Mouse (Mus musculus): Measurements from ENCODE around the gene Nr6a1. TPM values are rescaled to one million over a fixed set of nuclear protein-coding genes. Genes with fewer than 3 reads are reported as not detected.

Nr6a1 gene
- 1.4 and 1.9 TPM in 2 replicates for polyA plus RNA-seq (2014; fragmentation: Nextera tagmentation; extraction: Ambion mirVana)

DNA sequence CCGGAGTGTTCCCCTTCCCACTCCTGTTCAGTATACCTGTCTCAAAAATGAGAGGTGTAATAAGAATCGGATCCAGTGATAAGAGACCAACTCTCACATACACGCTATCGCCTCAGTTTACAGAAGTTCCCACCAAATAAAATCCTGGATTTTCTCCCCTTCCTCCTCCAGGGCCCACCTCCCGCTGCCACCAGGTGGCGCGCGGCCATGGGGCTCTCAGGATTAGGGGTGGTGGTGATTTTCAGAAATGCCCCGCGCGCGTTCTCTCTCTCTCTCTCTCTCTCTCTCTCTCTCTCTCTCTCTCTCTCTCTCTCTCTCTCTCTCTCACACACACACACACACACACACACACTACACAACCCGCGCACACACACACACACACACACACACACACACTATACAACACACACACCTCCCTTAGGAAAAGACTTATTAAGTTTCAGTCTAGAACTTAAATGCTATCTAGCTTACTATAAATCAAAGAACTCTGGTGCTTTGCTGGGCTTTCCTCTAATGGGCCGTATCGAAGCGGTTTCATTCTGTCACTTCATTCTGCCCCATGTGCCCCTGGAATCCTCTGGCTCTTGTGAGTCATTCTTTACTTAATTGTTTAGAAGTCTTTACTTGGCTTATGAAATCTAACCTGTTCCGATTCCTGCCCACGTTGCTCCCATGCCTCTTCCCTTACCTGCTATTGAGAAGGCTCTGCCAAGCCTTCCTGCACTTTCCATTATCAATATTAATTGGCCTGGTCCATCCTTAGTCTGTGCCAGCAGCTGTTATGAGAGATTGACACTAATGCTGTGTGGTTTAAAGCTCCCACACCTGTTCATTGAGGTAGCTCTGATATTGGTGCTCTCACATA, at the start of gene Nr6a1:
Gene Nr6a1, minus strand, starts transcription at position 574 of the 865 bp plus-strand sequence.
- WGBS = 6% methylated on average over 19 of the region's 19 CpGs
- Histone ChIP-seq H3K4me1 (ENCODE audit: insufficient read depth) (no peaks in the 10 kb centered on the region), H3K27me3 (ENCODE audit: insufficient read depth, low read length) (peaks cover 21% of the 10 kb centered on the region), H3K36me3 (ENCODE audit: insufficient read depth) (no peaks in the 10 kb centered on the region), H3K9ac (no peak within 1 kb of the TSS), H3K4me2 (peak within 1 kb of the TSS; percentile 71), H3K4me3 (ENCODE audit: low read depth, low read length) (peak within 1 kb of the TSS; percentile 83), H3K27ac (ENCODE audit: low read depth) (0 out of 2 replicates have a peak within 1 kb of the TSS, but pooled peaks have one; percentile 43), H3K9me3 (ENCODE audit: low read depth, low read length) (no peaks in the 10 kb centered on the region)
- peak; percentile 87 for DNase-seq
- peak; percentile 53 for ATAC-seq (ENCODE audit: insufficient read depth)
- peak; percentile 91 for TF ChIP-seq CTCF (IDR thresholded peaks at IDR 0.05; ENCODE audit: low read depth)

DNA sequence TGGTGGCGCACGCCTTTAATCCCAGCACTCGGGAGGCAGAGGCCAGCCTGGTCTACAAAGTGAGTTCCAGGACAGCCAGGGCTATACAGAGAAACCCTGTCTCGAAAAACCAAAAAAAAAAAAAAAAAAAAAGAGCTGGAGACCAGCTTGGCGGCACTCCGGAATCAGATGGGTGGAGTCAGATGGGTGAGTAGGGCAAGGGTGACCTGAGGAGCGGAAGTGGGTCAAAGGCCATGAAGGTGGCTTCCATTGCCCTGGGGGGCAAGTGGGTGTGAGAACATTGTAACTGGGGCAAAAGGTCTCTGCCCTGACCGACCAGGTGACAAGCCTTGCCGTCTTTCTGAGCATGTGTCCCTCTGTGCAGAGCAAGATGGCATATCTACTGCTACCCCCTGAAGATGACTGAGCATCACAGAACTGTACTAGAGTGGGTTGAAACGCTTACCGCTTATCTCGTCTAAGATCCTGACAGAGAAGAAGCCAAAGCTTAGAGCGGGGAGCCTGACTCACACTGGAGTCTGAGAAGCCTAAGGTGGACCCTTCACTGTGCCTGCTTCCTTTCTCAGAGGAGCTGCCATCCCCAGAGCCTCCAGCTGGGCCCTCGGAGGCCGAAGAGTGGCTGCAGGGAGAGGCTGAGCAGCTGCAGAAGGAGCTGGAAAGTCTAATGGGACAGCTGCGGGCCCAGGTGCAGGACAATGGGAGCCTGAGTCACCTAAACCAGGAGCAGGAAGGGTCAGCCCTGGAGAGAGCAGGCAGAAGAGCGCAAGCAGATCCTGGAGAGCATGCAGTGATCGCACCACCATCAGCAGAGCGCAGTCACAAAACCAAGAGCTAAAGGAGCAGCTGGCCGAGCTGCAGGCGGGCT, 48.7 kb upstream of the Nr6a1 start:
- no peak overlapping the region for H3K4me2 ChIP-seq
- no peak overlapping the region for H3K9ac ChIP-seq
- no peaks in the 10 kb centered on the region for H3K4me1 ChIP-seq (ENCODE audit: insufficient read depth)
- H3K27ac ChIP-seq (ENCODE audit: low read depth) = no peak overlapping the region
- H3K9me3 ChIP-seq (ENCODE audit: low read depth, low read length) = no peaks in the 10 kb centered on the region
- ATAC-seq (ENCODE audit: insufficient read depth) (no peak), DNase-seq (no peak)
- TF ChIP-seq CTCF (IDR thresholded peaks at IDR 0.05; ENCODE audit: low read depth) = no peak
- WGBS = 79% methylated on average over 20 of the region's 21 CpGs
- no peaks in the 10 kb centered on the region for H3K36me3 ChIP-seq (ENCODE audit: insufficient read depth)
- no peak overlapping the region for H3K4me3 ChIP-seq (ENCODE audit: low read depth, low read length)
- H3K27me3 ChIP-seq (ENCODE audit: insufficient read depth, low read length) = no peaks in the 10 kb centered on the region

DNA sequence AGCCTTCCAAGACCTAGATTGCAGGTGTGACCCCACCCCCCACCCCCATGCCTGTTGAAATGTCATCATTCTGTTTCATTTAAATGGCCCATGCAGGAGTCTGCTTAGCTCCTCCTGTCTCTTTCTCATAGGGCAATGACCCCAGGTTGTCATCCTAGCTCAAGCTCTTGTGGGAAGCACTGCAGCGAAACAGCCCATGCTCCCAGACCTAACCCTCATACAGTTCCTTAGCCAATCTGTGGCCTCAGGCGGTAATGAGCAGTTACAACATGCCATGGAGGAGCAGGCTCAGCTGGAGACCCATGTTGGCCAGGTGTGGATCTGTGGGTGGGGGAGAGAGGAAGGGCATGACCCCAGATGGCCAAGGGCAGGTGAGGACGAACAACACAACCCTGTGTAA, 47.7 kb upstream of the Nr6a1 start:
- Histone ChIP-seq H3K4me3 (ENCODE audit: low read depth, low read length) (no peak overlapping the region), H3K4me2 (no peak overlapping the region), H3K27me3 (ENCODE audit: insufficient read depth, low read length) (no peaks in the 10 kb centered on the region), H3K9me3 (ENCODE audit: low read depth, low read length) (no peaks in the 10 kb centered on the region), H3K9ac (no peak overlapping the region), H3K4me1 (ENCODE audit: insufficient read depth) (no peaks in the 10 kb centered on the region), H3K36me3 (ENCODE audit: insufficient read depth) (no peaks in the 10 kb centered on the region), H3K27ac (ENCODE audit: low read depth) (no peak overlapping the region)
- TF ChIP-seq CTCF (IDR thresholded peaks at IDR 0.05; ENCODE audit: low read depth) = no peak
- DNase-seq (no peak), ATAC-seq (ENCODE audit: insufficient read depth) (no peak)
- 71% methylated on average over 3 of the region's 3 CpGs for WGBS

DNA sequence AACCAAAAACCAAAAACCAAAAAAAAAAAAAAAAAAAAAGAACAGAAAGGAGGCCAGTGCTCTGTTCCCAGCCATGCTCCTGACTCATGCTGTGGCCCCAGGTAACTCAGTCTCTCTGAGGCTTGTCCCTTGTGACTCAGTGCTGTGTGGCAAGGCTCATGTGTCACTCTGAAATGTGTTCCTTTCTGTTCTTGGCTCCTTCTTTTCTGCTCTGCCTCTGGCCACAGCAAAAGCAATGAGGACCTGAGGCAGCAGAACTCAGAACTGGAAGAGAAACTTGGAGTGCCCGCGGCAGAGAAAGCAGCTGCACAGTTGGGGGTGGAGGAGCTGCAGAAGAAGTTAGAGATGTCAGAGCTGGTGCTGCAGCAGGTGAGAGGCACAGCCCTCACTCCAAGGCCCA, 46.7 kb upstream of the Nr6a1 start:
- TF ChIP-seq CTCF (IDR thresholded peaks at IDR 0.05; ENCODE audit: low read depth) = no peak
- WGBS = 40% methylated on average over 2 of the region's 2 CpGs
- H3K36me3 ChIP-seq (ENCODE audit: insufficient read depth) = no peaks in the 10 kb centered on the region
- no peak overlapping the region for H3K4me2 ChIP-seq
- no peaks in the 10 kb centered on the region for H3K27me3 ChIP-seq (ENCODE audit: insufficient read depth, low read length)
- DNase-seq = no peak
- no peak overlapping the region for H3K4me3 ChIP-seq (ENCODE audit: low read depth, low read length)
- H3K4me1 ChIP-seq (ENCODE audit: insufficient read depth) = no peaks in the 10 kb centered on the region
- no peak for ATAC-seq (ENCODE audit: insufficient read depth)
- H3K9ac ChIP-seq = no peak overlapping the region
- no peak overlapping the region for H3K27ac ChIP-seq (ENCODE audit: low read depth)
- H3K9me3 ChIP-seq (ENCODE audit: low read depth, low read length) = no peaks in the 10 kb centered on the region

DNA sequence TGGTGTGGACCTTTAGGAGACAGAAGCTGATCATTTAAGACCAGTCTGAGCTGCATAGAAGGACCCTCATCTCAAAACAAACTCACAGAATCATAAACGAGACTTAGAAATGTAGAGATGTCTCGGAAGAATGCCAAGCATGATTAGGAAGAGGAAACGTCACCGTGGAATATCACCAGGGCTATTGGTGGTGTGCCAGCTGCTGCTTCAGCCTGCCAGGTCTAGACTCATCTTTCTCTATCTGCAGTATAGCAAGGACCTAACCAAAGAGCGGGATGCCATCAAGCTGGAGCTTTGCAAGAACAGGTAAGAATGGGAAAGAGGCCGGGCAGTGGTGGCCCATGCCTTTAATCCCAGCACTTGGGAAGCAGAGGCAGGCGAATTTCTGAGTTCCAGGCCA, 46.2 kb upstream of the Nr6a1 start:
- Histone ChIP-seq H3K27ac (ENCODE audit: low read depth) (no peak overlapping the region), H3K4me2 (no peak overlapping the region), H3K9ac (no peak overlapping the region), H3K27me3 (ENCODE audit: insufficient read depth, low read length) (no peaks in the 10 kb centered on the region), H3K4me1 (ENCODE audit: insufficient read depth) (no peaks in the 10 kb centered on the region), H3K9me3 (ENCODE audit: low read depth, low read length) (no peaks in the 10 kb centered on the region), H3K4me3 (ENCODE audit: low read depth, low read length) (no peak overlapping the region), H3K36me3 (ENCODE audit: insufficient read depth) (no peaks in the 10 kb centered on the region)
- 68% methylated on average over 7 of the region's 7 CpGs for WGBS
- TF ChIP-seq CTCF (IDR thresholded peaks at IDR 0.05; ENCODE audit: low read depth) = no peak
- no peak for ATAC-seq (ENCODE audit: insufficient read depth)
- no peak for DNase-seq

DNA sequence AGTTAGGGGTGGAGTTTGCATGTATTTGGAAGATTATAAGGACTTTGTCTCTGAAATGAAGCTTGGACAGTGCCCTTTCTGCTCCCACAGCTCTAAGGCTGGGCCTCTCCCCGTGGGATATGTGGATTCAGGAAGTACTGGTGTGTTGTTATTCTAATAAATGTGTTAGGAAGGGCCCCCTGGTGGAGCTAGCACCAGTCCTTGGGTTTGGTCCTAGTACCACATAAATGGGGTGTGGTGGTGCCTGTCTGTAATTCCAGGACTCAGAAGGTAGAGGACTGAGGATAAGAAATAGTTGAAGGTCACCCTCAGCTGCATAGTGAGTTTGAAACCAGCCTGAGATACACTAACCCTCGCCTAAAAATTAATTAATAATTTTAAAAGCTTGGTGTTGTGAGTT, 45.7 kb upstream of the Nr6a1 start:
- WGBS = 29% methylated on average over 2 of the region's 2 CpGs
- H3K36me3 ChIP-seq (ENCODE audit: insufficient read depth) = no peaks in the 10 kb centered on the region
- no peak overlapping the region for H3K27ac ChIP-seq (ENCODE audit: low read depth)
- no peak for TF ChIP-seq CTCF (IDR thresholded peaks at IDR 0.05; ENCODE audit: low read depth)
- H3K9me3 ChIP-seq (ENCODE audit: low read depth, low read length) = no peaks in the 10 kb centered on the region
- ATAC-seq (ENCODE audit: insufficient read depth) (no peak), DNase-seq (no peak)
- no peak overlapping the region for H3K4me3 ChIP-seq (ENCODE audit: low read depth, low read length)
- H3K9ac ChIP-seq = no peak overlapping the region
- no peak overlapping the region for H3K4me2 ChIP-seq
- H3K27me3 ChIP-seq (ENCODE audit: insufficient read depth, low read length) = no peaks in the 10 kb centered on the region
- H3K4me1 ChIP-seq (ENCODE audit: insufficient read depth) = no peaks in the 10 kb centered on the region

DNA sequence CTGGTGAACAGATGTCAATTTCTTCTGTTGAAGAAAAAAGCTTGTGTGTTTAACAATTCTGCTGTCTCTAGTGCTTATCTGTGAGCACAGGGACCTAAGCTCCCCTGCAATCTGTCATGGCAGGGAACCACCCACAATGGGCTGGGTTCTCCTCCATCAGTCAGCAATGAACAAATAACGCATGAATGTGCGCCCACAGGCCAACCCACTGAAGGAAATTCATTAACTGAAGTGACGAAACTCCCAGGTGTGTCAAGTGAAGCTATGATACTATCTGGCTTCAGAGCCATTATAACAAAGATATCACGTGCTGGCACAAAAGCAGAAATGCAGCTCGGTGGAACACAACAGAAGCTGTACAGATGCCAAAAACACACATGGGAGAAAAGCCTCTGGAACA, 42.6 kb upstream of the Nr6a1 start:
- WGBS = 56% methylated on average over 5 of the region's 5 CpGs
- Histone ChIP-seq H3K9ac (no peak overlapping the region), H3K27ac (ENCODE audit: low read depth) (no peak overlapping the region), H3K4me2 (no peak overlapping the region), H3K36me3 (ENCODE audit: insufficient read depth) (no peaks in the 10 kb centered on the region), H3K4me1 (ENCODE audit: insufficient read depth) (no peaks in the 10 kb centered on the region), H3K27me3 (ENCODE audit: insufficient read depth, low read length) (no peaks in the 10 kb centered on the region), H3K9me3 (ENCODE audit: low read depth, low read length) (no peaks in the 10 kb centered on the region), H3K4me3 (ENCODE audit: low read depth, low read length) (no peak overlapping the region)
- ATAC-seq (ENCODE audit: insufficient read depth) = no peak
- no peak for TF ChIP-seq CTCF (IDR thresholded peaks at IDR 0.05; ENCODE audit: low read depth)
- no peak for DNase-seq
